Mouse (Mus musculus) telencephalon, adult 2 months (tissue): ENCODE data around the gene Wdfy3.
A peak's percentile ranks its signal among the peaks of the same experiment; 100 is the strongest.

Source experiments
- DNase-seq: peaks from one replicate; pipeline ENCODE4 v3.0.0-alpha.2; 2011; ENCODE audit warnings: low read depth, low spot score

Wdfy3 gene

GRCm38 (mm10) chr5:102055130-102055641, 14.5 kb downstream of the Wdfy3 start:
- no peak for DNase-seq

GRCm38 (mm10) chr5:102054511-102055093, 15.1 kb downstream of the Wdfy3 start:
- DNase-seq = no peak

GRCm38 (mm10) chr5:102052906-102053305, 16.8 kb downstream of the Wdfy3 start:
- DNase-seq = no peak

- DNase-seq = no peak
These were observed 17.3 kb downstream of the Wdfy3 start for GRCm38 (mm10) chr5:102052465-102052864.

GRCm38 (mm10) chr5:102050677-102051076, 19.0 kb downstream of the Wdfy3 start:
- DNase-seq = no peak

GRCm38 (mm10) chr5:102048416-102048815, 21.3 kb downstream of the Wdfy3 start:
- no peak for DNase-seq

GRCm38 (mm10) chr5:102046617-102047116, 23.1 kb downstream of the Wdfy3 start:
- DNase-seq = no peak

- no peak for DNase-seq
These were observed 23.8 kb downstream of the Wdfy3 start for GRCm38 (mm10) chr5:102045636-102046616.

GRCm38 (mm10) chr5:102045177-102045576, 24.5 kb downstream of the Wdfy3 start:
- no peak for DNase-seq

- no peak for DNase-seq
These were observed 36.4 kb downstream of the Wdfy3 start for GRCm38 (mm10) chr5:102033281-102033680.

GRCm38 (mm10) chr5:102032594-102033240, 37.0 kb downstream of the Wdfy3 start:
- DNase-seq = peak; percentile 52

- no peak for DNase-seq
These were observed 37.5 kb downstream of the Wdfy3 start for GRCm38 (mm10) chr5:102032191-102032590.

GRCm38 (mm10) chr5:102023376-102023775, 46.3 kb downstream of the Wdfy3 start:
- DNase-seq = no peak

- no peak for DNase-seq
These were observed 47.5 kb downstream of the Wdfy3 start for GRCm38 (mm10) chr5:102022018-102022898.

- no peak for DNase-seq
These were observed 55.5 kb downstream of the Wdfy3 start for GRCm38 (mm10) chr5:102014235-102014634.

- no peak for DNase-seq
These were observed 55.9 kb downstream of the Wdfy3 start for GRCm38 (mm10) chr5:102013781-102014180.

GRCm38 (mm10) chr5:102010961-102011360, 58.8 kb downstream of the Wdfy3 start:
- DNase-seq = no peak

GRCm38 (mm10) chr5:102009606-102010005, 60.1 kb downstream of the Wdfy3 start:
- no peak for DNase-seq

- no peak for DNase-seq
These were observed 61.0 kb downstream of the Wdfy3 start for GRCm38 (mm10) chr5:102008712-102009111.

GRCm38 (mm10) chr5:102006218-102006941, 63.3 kb downstream of the Wdfy3 start:
- DNase-seq = no peak
